Mouse (Mus musculus) olfactory bulb, adult 2 months (tissue): ENCODE results near the gene Wipf2.

Experiments used
- CTCF ChIP-seq: fragments of 200-500 bp; IDR thresholded peaks from 2 replicates; pipeline ENCODE4 v1.5.1; 2012; ENCODE audit warnings: low read depth, mild to moderate bottlenecking, low read length, moderate library complexity; ENCODE audit not compliant: insufficient read depth
- POLR2A ChIP-seq: fragments of 200-500 bp; IDR thresholded peaks from 2 replicates; pipeline ENCODE4 v1.6.1; 2012; ENCODE audit warnings: mild to moderate bottlenecking, low read depth, low read length, moderate library complexity; ENCODE audit not compliant: insufficient read depth

- TF ChIP-seq POLR2A: no peak
- TF ChIP-seq CTCF: no peak
These were observed 75.3 kb downstream of the Wipf2 start for GRCm38 (mm10) chr11:98938701-98939083.
